Mouse (Mus musculus): ENCODE results near the gene Twnk. TPM values are rescaled to one million over a fixed set of nuclear protein-coding genes. Genes with fewer than 3 reads are reported as not detected.
A peak's percentile ranks its signal among the peaks of the same experiment; 100 is the strongest.
"Not testable (repeated sequence)": the region's sequence is repeated elsewhere in the genome, so short reads cannot be mapped to it uniquely, and the experiment has no call there.

The Twnk gene
- polyA plus RNA-seq, 1 experiment = 14.8 TPM

GRCm38 (mm10) chr19:45029571-45029970 lies 24.1 kb downstream of the Twnk start:
- Histone ChIP-seq H3K27ac (ENCODE audit: insufficient read depth, low read depth, low read length) (no peak overlapping the region), H3K27me3 (replicated peaks; ENCODE audit: control insufficient read depth, insufficient read depth, low read length) (no peaks in the 10 kb centered on the region), H3K4me3 (ENCODE audit: insufficient read depth, low read depth, low read length) (no peak overlapping the region), H3K36me3 (ENCODE audit: control insufficient read depth, insufficient read depth, low read length) (no peaks in the 10 kb centered on the region; the same call in 1 of the 2 replicates), H3K4me1 (ENCODE audit: control insufficient read depth, insufficient read depth, low read length) (peaks cover 7% of the 10 kb centered on the region; the same call in 1 of the 2 replicates)
- WGBS = 63% methylated on average over 9 of the region's 9 CpGs
- no peak for DNase-seq
- TF ChIP-seq POLR2A (IDR thresholded peaks at IDR 0.05; ENCODE audit: low read depth, low read length) (no peak), CTCF (conservative IDR thresholded peaks at IDR 0.05; ENCODE audit: insufficient read depth, insufficient read length, low read depth, low read length) (no peak)

- peak; percentile 66 for DNase-seq
- H3K4me3 ChIP-seq (ENCODE audit: insufficient read depth, low read depth, low read length) = no peak overlapping the region
- H3K27ac ChIP-seq (ENCODE audit: insufficient read depth, low read depth, low read length) = no peak overlapping the region
- 23% methylated on average over 8 of the region's 8 CpGs for WGBS
- H3K36me3 ChIP-seq (ENCODE audit: control insufficient read depth, insufficient read depth, low read length) = no peaks in the 10 kb centered on the region; the same call in 1 of the 2 replicates
- TF ChIP-seq POLR2A (IDR thresholded peaks at IDR 0.05; ENCODE audit: low read depth, low read length) = no peak
- TF ChIP-seq CTCF (conservative IDR thresholded peaks at IDR 0.05; ENCODE audit: insufficient read depth, insufficient read length, low read depth, low read length) = peak; percentile 72
- no peaks in the 10 kb centered on the region for H3K27me3 ChIP-seq (replicated peaks; ENCODE audit: control insufficient read depth, insufficient read depth, low read length)
- H3K4me1 ChIP-seq (ENCODE audit: control insufficient read depth, insufficient read depth, low read length) = peaks cover 7% of the 10 kb centered on the region; the same call in 1 of the 2 replicates
These were observed 24.6 kb downstream of the Twnk start for GRCm38 (mm10) chr19:45030111-45030510.

GRCm38 (mm10) chr19:45030746-45031693 lies 25.6 kb downstream of the Twnk start:
- H3K4me3 ChIP-seq (ENCODE audit: insufficient read depth, low read depth, low read length) = no peak overlapping the region
- no peaks in the 10 kb centered on the region for H3K27me3 ChIP-seq (replicated peaks; ENCODE audit: control insufficient read depth, insufficient read depth, low read length)
- H3K4me1 ChIP-seq (ENCODE audit: control insufficient read depth, insufficient read depth, low read length) = peaks cover 7% of the 10 kb centered on the region; the same call in 1 of the 2 replicates
- 29% methylated on average over 20 of the region's 20 CpGs for WGBS
- no peak overlapping the region for H3K27ac ChIP-seq (ENCODE audit: insufficient read depth, low read depth, low read length)
- no peaks in the 10 kb centered on the region; the same call in 1 of the 2 replicates for H3K36me3 ChIP-seq (ENCODE audit: control insufficient read depth, insufficient read depth, low read length)
- TF ChIP-seq POLR2A (IDR thresholded peaks at IDR 0.05; ENCODE audit: low read depth, low read length) (no peak), CTCF (conservative IDR thresholded peaks at IDR 0.05; ENCODE audit: insufficient read depth, insufficient read length, low read depth, low read length) (peak; percentile 82)
- DNase-seq = peak; percentile 91

- Histone ChIP-seq H3K4me3 (ENCODE audit: insufficient read depth, low read depth, low read length) (no peak overlapping the region), H3K4me1 (ENCODE audit: control insufficient read depth, insufficient read depth, low read length) (peaks cover 7% of the 10 kb centered on the region; the same call in 1 of the 2 replicates), H3K36me3 (ENCODE audit: control insufficient read depth, insufficient read depth, low read length) (no peaks in the 10 kb centered on the region), H3K27me3 (replicated peaks; ENCODE audit: control insufficient read depth, insufficient read depth, low read length) (no peaks in the 10 kb centered on the region), H3K27ac (ENCODE audit: insufficient read depth, low read depth, low read length) (no peak overlapping the region)
- TF ChIP-seq CTCF (conservative IDR thresholded peaks at IDR 0.05; ENCODE audit: insufficient read depth, insufficient read length, low read depth, low read length) (peak; percentile 93), POLR2A (IDR thresholded peaks at IDR 0.05; ENCODE audit: low read depth, low read length) (no peak)
- DNase-seq = peak; percentile 85
- 20% methylated on average over 4 of the region's 4 CpGs for WGBS
These were observed 26.3 kb downstream of the Twnk start for GRCm38 (mm10) chr19:45031780-45032179.

- no peak for DNase-seq
- TF ChIP-seq POLR2A (IDR thresholded peaks at IDR 0.05; ENCODE audit: low read depth, low read length) = no peak
- TF ChIP-seq CTCF (conservative IDR thresholded peaks at IDR 0.05; ENCODE audit: insufficient read depth, insufficient read length, low read depth, low read length) = peak; percentile 44; the same call in 1 of the 2 replicates
These were observed 27.3 kb downstream of the Twnk start for GRCm38 (mm10) chr19:45032570-45033332.

GRCm38 (mm10) chr19:45036867-45037266 lies 31.4 kb downstream of the Twnk start:
- Histone ChIP-seq H3K27ac (ENCODE audit: insufficient read depth, low read depth, low read length) (no peak overlapping the region), H3K36me3 (ENCODE audit: control insufficient read depth, insufficient read depth, low read length) (no peaks in the 10 kb centered on the region), H3K4me3 (ENCODE audit: insufficient read depth, low read depth, low read length) (no peak overlapping the region), H3K27me3 (replicated peaks; ENCODE audit: control insufficient read depth, insufficient read depth, low read length) (no peaks in the 10 kb centered on the region), H3K4me1 (ENCODE audit: control insufficient read depth, insufficient read depth, low read length) (no peaks in the 10 kb centered on the region)
- 44% methylated on average over 16 of the region's 16 CpGs for WGBS
- DNase-seq = no peak
- TF ChIP-seq POLR2A (IDR thresholded peaks at IDR 0.05; ENCODE audit: low read depth, low read length) (no peak), CTCF (conservative IDR thresholded peaks at IDR 0.05; ENCODE audit: insufficient read depth, insufficient read length, low read depth, low read length) (peak; percentile 49)

More at GRCm38 (mm10) chr19:45032570-45033332, 27.3 kb downstream of the Twnk start:
- peaks cover 7% of the 10 kb centered on the region; the same call in 1 of the 2 replicates for H3K4me1 ChIP-seq (ENCODE audit: control insufficient read depth, insufficient read depth, low read length)
- no peaks in the 10 kb centered on the region for H3K27me3 ChIP-seq (replicated peaks; ENCODE audit: control insufficient read depth, insufficient read depth, low read length)
- no peak overlapping the region for H3K4me3 ChIP-seq (ENCODE audit: insufficient read depth, low read depth, low read length)
- no peak overlapping the region for H3K27ac ChIP-seq (ENCODE audit: insufficient read depth, low read depth, low read length)
- 50% methylated on average over 17 of the region's 17 CpGs for WGBS
- no peaks in the 10 kb centered on the region for H3K36me3 ChIP-seq (ENCODE audit: control insufficient read depth, insufficient read depth, low read length)

- H3K4me1 ChIP-seq (ENCODE audit: control insufficient read depth, insufficient read depth, low read length); H3K36me3 ChIP-seq (ENCODE audit: control insufficient read depth, insufficient read depth, low read length); H3K27me3 ChIP-seq (replicated peaks; ENCODE audit: control insufficient read depth, insufficient read depth, low read length); H3K4me3 ChIP-seq (ENCODE audit: insufficient read depth, low read depth, low read length); DNase-seq; H3K27ac ChIP-seq (ENCODE audit: insufficient read depth, low read depth, low read length): not testable (repeated sequence)
- 89% methylated on average over 7 of the region's 7 CpGs for WGBS
These were observed 32.7 kb downstream of the Twnk start for GRCm38 (mm10) chr19:45038198-45038597.
